Mouse (Mus musculus) midbrain, embryonic 14.5 days (tissue): ENCODE data around the gene Oas3. TPM values are rescaled to one million over a fixed set of nuclear protein-coding genes. Genes with fewer than 3 reads are reported as not detected.
A peak's percentile ranks its signal among the peaks of the same experiment; 100 is the strongest.

Experiments
- ATAC-seq: fragments of 200-750 bp; cut with Nextera tagmentation; 2 replicates; pipeline ENCODE4 v1.8.0; 2017; ENCODE audit warnings: moderate number of reproducible peaks, moderate library complexity; ENCODE audit not compliant: low FRiP score, low TSS enrichment
- DNase-seq: peaks from one replicate; pipeline ENCODE4 v3.0.0-alpha.2; 2015
- H3K27ac ChIP-seq: fragments of 300-500 bp; sonication (generic); replicated peaks from 2 replicates; pipeline ENCODE4 v1.5.1; 2014; ENCODE audit warnings: mild to moderate bottlenecking, low read depth, low read length, moderate library complexity
- H3K27me3 ChIP-seq: fragments of 300-500 bp; sonication (generic); 2 replicates; pipeline ENCODE4 v1.6.1; 2014; ENCODE audit warnings: low read length, control low read depth, mixed read lengths; ENCODE audit not compliant: control insufficient read depth, insufficient read depth
- H3K36me3 ChIP-seq: fragments of 300-500 bp; sonication (generic); 2 replicates; pipeline ENCODE4 v1.6.1; 2014; ENCODE audit warnings: low read length, control low read depth; ENCODE audit not compliant: control insufficient read depth, insufficient read depth
- H3K4me1 ChIP-seq: fragments of 300-500 bp; sonication (generic); 2 replicates; pipeline ENCODE4 v1.6.1; 2014; ENCODE audit warnings: mild to moderate bottlenecking, antibody characterized with exemption, low read length, control low read depth; ENCODE audit not compliant: control insufficient read depth, insufficient read depth
- H3K4me2 ChIP-seq: fragments of 300-500 bp; sonication (generic); 2 replicates; pipeline ENCODE4 v1.6.1; 2014; ENCODE audit warnings: mild to moderate bottlenecking, low read length, moderate library complexity
- H3K4me3 ChIP-seq: fragments of 300-500 bp; sonication (generic); replicated peaks from 2 replicates; pipeline ENCODE4 v1.5.1; 2014; ENCODE audit warnings: low read depth, low read length
- H3K9ac ChIP-seq: fragments of 300-500 bp; sonication (generic); replicated peaks from 2 replicates; pipeline ENCODE4 v1.6.1; 2014; ENCODE audit warnings: mild to moderate bottlenecking, low read length, moderate library complexity
- H3K9me3 ChIP-seq: fragments of 300-500 bp; sonication (generic); 2 replicates; pipeline ENCODE4 v1.6.1; 2016; ENCODE audit warnings: low read length, control low read depth, mixed read lengths; ENCODE audit not compliant: control insufficient read depth
- WGBS: fragments of 180-500 bp; shearing (Covaris S2); extraction: QIAGEN DNeasy Blood & Tissue Kit; methylation state at CpG from one replicate; pipeline ENCODE4 v1.1.7; 2014; 5-methylcytosine and 5-hydroxymethylcytosine counted together
- polyA plus RNA-seq: library from polyadenylated mRNA; unstranded; fragments of >200 nt; fragmentation: Nextera tagmentation; extraction: Ambion mirVana; gene quantifications from 2 replicates; pipeline ENCODE4 v1.2.1, GENCODE M21; 2014

The Oas3 gene
- polyA plus RNA-seq, 1 experiment from 2014 or later, result 1.1 TPM

DNA sequence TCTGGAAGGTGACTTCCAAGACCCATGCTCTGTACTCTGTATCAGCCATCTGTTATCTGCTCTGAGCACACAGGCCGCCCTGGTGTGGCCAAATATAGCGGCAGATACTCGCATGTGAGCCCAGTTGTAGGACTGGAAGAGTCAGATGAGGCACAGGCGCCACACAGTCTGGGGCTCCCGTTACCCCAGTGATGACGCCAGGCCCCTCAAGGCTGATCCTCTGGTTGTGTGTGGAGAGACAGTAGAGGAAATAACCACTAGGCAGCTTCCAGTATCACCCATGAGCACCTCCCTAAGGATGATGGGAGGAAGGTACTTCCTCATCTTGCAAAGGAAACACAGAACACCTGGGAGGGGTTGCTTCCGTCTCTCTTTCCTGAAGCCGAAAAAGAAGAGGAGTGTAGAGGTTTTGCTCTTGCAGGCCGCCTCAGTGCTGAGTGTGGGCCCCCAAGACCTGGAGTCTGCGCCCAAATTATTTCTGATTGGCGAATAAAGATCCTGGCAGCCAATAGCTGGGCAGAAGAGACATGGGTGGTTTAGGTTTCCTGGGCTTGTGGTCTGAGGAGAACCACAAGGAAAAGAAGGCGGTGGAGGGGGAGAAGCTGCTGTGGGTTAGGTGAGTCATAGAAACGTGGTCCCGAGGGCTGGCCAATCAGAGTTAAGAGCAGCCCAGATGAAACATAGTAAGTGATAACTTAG is 2.0 kb downstream of the Oas3 start:
- no peaks in the 10 kb centered on the region for H3K4me1 ChIP-seq
- H3K4me2 ChIP-seq, result no peak overlapping the region
- no peak overlapping the region for H3K9ac ChIP-seq
- 79% methylated on average over 14 of the region's 14 CpGs for WGBS
- H3K4me3 ChIP-seq, result no peak overlapping the region
- H3K9me3 ChIP-seq, result no peaks in the 10 kb centered on the region
- ATAC-seq (no peak), DNase-seq (no peak)
- no peaks in the 10 kb centered on the region for H3K36me3 ChIP-seq
- H3K27ac ChIP-seq, result no peak overlapping the region
- no peaks in the 10 kb centered on the region for H3K27me3 ChIP-seq

DNA sequence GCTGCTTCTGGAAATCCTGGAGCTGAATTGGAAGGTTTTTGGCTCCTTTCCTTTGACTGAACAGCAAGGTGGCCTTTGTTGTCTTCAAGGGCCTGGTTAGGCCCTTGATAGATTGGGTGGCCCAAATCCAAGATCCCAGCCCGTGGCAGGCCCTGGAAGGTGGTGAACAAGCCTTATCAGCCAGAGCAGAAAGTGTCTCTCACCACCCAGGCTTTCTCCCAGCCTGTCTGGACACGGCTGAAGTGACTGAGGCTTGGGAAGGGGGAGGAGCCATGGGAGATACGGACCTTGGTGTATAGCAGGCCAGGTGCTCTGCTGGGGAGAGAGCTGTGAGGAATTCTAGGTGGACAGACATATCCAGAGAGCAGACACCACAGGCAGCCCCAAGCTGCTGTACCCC is 8.1 kb downstream of the Oas3 start:
- Histone ChIP-seq H3K9ac (no peak overlapping the region), H3K9me3 (no peaks in the 10 kb centered on the region), H3K4me1 (no peaks in the 10 kb centered on the region), H3K27ac (no peak overlapping the region), H3K4me3 (no peak overlapping the region), H3K4me2 (no peak overlapping the region), H3K27me3 (no peaks in the 10 kb centered on the region), H3K36me3 (no peaks in the 10 kb centered on the region)
- ATAC-seq, result no peak
- no peak for DNase-seq
- WGBS, result 65% methylated on average over 3 of the region's 3 CpGs

DNA sequence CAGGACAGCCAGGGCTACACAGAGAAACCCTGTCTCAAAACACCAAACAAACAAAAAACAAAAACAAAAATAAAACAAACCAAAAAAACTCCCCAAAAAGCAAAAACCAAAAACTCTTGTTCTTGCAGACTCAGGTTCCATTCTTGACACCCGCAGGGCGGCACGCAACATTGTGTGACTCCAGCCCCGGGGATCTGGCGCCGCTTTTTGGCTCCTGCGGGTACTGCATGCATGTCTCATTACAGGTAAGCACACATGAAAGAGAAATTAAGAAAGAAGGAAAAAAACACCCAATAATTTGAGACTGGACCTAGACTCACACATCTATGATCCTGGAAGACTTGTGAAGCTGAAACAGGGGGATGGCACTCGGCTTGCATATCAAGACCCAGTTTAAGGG is 12.5 kb downstream of the Oas3 start:
- 77% methylated on average over 8 of the region's 8 CpGs for WGBS
- H3K4me3 ChIP-seq, result no peak overlapping the region
- no peaks in the 10 kb centered on the region for H3K27me3 ChIP-seq
- no peaks in the 10 kb centered on the region for H3K4me1 ChIP-seq
- no peaks in the 10 kb centered on the region for H3K36me3 ChIP-seq
- no peaks in the 10 kb centered on the region for H3K9me3 ChIP-seq
- no peak overlapping the region for H3K4me2 ChIP-seq
- ATAC-seq (no peak), DNase-seq (no peak)
- no peak overlapping the region for H3K9ac ChIP-seq
- H3K27ac ChIP-seq, result no peak overlapping the region

DNA sequence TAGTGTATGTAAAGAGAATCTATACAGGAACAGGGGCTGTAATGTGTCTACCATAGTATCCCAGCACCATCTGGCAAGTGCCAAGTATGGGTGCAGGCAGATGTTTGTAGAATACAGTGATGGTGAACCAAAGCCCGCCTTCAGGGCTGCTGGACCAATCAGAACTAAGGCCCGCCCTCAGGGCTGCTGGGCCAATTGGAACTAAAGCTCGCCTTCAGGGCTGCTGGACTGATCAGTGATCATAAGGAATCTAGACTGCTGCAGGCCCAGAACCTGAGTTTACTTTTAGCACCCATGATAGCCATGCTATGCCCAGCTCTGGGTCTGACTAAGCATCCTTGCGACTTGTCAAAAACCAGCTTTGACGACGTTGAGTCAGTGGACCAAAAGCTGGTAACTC is 15.6 kb downstream of the Oas3 start:
- peak; percentile 49 for DNase-seq
- Histone ChIP-seq H3K4me2 (0 out of 2 replicates have a peak overlapping the region, but pooled peaks have one; percentile 26), H3K9ac (no peak overlapping the region), H3K27ac (no peak overlapping the region), H3K4me1 (no peaks in the 10 kb centered on the region), H3K9me3 (no peaks in the 10 kb centered on the region), H3K36me3 (no peaks in the 10 kb centered on the region), H3K4me3 (no peak overlapping the region), H3K27me3 (no peaks in the 10 kb centered on the region)
- WGBS, result 20% methylated on average over 6 of the region's 6 CpGs
- no peak for ATAC-seq

DNA sequence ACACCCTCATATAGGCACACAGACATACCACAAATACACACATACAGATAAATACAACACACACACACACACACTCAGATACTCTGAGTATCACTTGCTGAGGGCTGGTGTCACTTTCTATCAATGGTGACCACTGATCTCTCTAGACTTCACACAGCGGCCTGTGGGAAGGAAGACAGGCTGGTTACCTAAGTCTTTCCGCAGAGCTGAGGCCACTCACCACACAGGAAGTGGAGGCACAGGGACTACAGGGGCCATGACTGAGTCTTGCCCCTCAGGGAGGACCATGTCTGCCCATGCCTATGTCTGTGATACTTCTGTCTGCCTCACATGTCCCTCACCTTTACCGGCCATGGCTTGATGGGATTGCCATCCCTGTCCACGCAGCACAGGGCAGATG is 23.2 kb downstream of the Oas3 start:
- H3K9me3 ChIP-seq, result no peaks in the 10 kb centered on the region
- WGBS, result 85% methylated on average over 4 of the region's 4 CpGs
- DNase-seq (no peak), ATAC-seq (no peak)
- H3K4me3 ChIP-seq, result no peak overlapping the region
- no peak overlapping the region for H3K4me2 ChIP-seq
- H3K27me3 ChIP-seq, result no peaks in the 10 kb centered on the region
- H3K36me3 ChIP-seq, result no peaks in the 10 kb centered on the region
- no peaks in the 10 kb centered on the region for H3K4me1 ChIP-seq
- H3K27ac ChIP-seq, result no peak overlapping the region
- no peak overlapping the region for H3K9ac ChIP-seq

DNA sequence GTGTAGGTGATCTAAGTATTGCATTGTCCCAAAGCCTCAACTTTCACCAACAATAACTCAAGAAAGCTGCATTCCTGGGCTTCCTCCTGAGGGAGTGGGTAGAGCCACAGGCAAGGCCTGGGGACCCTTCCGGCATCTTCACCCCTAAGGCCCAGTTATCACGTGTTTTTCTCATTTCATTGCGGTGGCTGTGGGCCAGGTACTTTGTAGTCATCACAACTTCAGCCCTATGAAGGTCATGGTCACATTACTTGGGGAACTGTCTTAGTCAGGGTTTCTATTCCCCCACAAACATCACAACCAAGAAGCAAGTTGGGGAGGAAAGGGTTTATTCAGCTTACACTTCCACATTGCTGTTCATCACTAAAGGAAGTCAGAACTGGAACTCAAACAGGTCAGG is 24.7 kb downstream of the Oas3 start:
- no peak overlapping the region for H3K27ac ChIP-seq
- no peak for ATAC-seq
- no peaks in the 10 kb centered on the region for H3K27me3 ChIP-seq
- H3K4me1 ChIP-seq, result no peaks in the 10 kb centered on the region
- WGBS, result 83% methylated on average over 3 of the region's 3 CpGs
- H3K4me3 ChIP-seq, result no peak overlapping the region
- H3K36me3 ChIP-seq, result no peaks in the 10 kb centered on the region
- H3K9me3 ChIP-seq, result no peaks in the 10 kb centered on the region
- DNase-seq, result no peak
- H3K9ac ChIP-seq, result no peak overlapping the region
- H3K4me2 ChIP-seq, result no peak overlapping the region

DNA sequence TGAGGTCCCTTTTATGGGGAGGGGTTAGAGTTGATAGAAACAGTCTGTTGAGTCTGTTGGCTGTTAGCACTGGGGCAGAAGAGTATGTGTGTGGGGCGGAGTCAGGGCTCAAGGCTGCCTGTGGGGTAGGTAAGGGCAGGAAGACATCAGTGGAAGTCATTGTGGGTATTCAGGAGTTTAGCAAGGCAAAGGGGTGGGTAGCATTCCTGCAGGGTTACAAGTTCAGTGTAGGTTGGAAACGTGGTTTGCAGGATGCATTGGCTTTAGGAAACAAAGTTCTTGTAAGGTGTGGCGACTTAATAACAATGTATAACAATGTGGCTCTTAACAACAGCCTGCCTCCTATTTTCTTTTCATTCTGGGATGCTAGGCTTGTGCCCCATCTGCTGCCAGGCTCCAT is 26.3 kb downstream of the Oas3 start:
- ATAC-seq, result no peak
- no peak overlapping the region for H3K4me3 ChIP-seq
- H3K27me3 ChIP-seq, result no peaks in the 10 kb centered on the region
- H3K9me3 ChIP-seq, result no peaks in the 10 kb centered on the region
- H3K9ac ChIP-seq, result no peak overlapping the region
- H3K4me2 ChIP-seq, result no peak overlapping the region
- no peak for DNase-seq
- no peak overlapping the region for H3K27ac ChIP-seq
- WGBS, result 68% methylated on average over 3 of the region's 3 CpGs
- H3K4me1 ChIP-seq, result no peaks in the 10 kb centered on the region
- H3K36me3 ChIP-seq, result no peaks in the 10 kb centered on the region

DNA sequence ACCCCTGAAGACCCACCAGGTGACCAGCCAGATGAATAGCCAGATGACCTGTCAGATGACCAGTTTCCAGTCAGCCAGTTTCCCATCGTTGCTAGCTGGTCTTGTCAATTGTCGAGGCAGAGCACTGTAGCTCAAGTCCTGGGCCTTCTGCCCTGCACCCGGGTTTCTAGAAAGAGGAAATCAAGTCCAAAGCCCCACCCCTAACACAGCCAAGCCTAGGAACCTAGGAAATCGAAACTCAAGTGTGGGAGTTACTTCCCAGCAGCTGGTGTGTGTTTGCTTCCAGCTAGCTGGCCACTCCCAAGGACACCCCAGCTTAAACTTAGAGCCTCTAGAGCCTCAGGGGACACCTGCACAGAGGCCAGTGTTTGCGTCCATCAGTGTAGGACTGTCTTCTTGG is 27.8 kb downstream of the Oas3 start, which contains the start of gene Oas2:
Gene Oas2, minus strand, starts transcription at position 166 of the 400 bp plus-strand sequence.
- Histone ChIP-seq H3K27me3 (no peaks in the 10 kb centered on the region), H3K4me3 (no peak within 1 kb of the TSS), H3K9me3 (no peaks in the 10 kb centered on the region), H3K4me1 (no peaks in the 10 kb centered on the region), H3K4me2 (no peak within 1 kb of the TSS), H3K27ac (no peak within 1 kb of the TSS), H3K9ac (no peak within 1 kb of the TSS), H3K36me3 (no peaks in the 10 kb centered on the region)
- no peak for ATAC-seq
- 74% methylated on average over 5 of the region's 5 CpGs for WGBS
- DNase-seq, result no peak

DNA sequence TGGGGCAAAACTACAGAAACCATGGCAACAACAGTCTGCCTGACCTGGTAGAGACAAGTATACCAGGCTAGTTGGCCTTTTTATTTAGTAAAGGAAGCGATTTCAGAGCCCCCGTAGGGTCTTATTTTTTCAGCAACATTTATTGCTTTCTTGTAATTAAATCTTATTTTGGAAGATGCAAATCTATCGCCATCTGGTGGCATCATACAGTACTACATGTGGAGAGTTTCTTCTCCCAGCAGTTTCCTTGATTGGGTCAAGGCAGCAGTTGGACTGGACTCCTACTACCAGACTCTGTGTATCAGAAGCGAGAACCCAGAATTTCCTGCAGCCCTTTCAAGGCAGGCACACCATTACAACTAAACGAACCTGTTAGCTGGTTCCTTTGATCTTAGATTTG is 31.0 kb downstream of the Oas3 start:
- DNase-seq (peak; percentile 88), ATAC-seq (no peak)
- no peak overlapping the region for H3K4me2 ChIP-seq
- WGBS, result 10% methylated on average over 5 of the region's 5 CpGs
- H3K9ac ChIP-seq, result no peak overlapping the region
- no peaks in the 10 kb centered on the region for H3K9me3 ChIP-seq
- no peak overlapping the region for H3K27ac ChIP-seq
- H3K4me1 ChIP-seq, result no peaks in the 10 kb centered on the region
- no peaks in the 10 kb centered on the region for H3K36me3 ChIP-seq
- H3K4me3 ChIP-seq, result no peak overlapping the region
- H3K27me3 ChIP-seq, result no peaks in the 10 kb centered on the region
